Mouse (Mus musculus) bone marrow macrophage, adult 2 months (primary cell): Measurements from ENCODE around the gene Slc25a13.

ENCODE experiments used
- CTCF ChIP-seq: IDR thresholded peaks from 2 replicates; pipeline ENCODE4 v1.5.1; 2012; ENCODE audit warnings: low read depth, mild to moderate bottlenecking, low read length, moderate library complexity
- POLR2A ChIP-seq: IDR thresholded peaks from 2 replicates; pipeline ENCODE4 v1.6.1; 2012; ENCODE audit warnings: mild to moderate bottlenecking, low read depth, low read length, borderline replicate concordance

DNA sequence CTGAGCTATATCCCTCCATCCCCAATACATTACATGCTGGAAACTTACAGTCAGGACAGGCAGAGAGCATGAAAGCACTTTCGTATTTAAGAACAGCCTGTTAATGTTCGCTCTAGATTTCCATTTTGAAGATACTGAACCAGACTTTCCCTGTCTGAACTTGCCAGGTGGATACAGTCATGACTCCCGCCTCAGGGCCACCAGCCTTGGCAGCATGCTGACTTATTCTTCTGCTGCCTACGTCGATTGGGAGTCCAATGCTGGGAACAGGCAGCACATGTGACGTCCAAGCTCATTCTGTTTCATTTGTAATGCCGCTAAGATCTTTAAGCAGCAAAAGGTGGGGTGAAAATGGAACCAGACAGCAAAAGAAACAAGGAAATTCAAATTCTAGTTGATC is 5.7 kb upstream of the Slc25a13 start:
- TF ChIP-seq CTCF = no peak
- no peak for TF ChIP-seq POLR2A
